Mouse (Mus musculus): ENCODE measurements around the gene Tepsin. TPM values are rescaled to one million over a fixed set of nuclear protein-coding genes. Genes with fewer than 3 reads are reported as not detected.

The Tepsin gene
- polyA plus RNA-seq, 1 experiment from 2014 or later, result 11.3 TPM

- H3K4me1 ChIP-seq, result 0 out of 2 replicates have a peak, but pooled peaks cover 3% of the 10 kb centered on the region
- no peak overlapping the region for H3K27ac ChIP-seq
- no peak overlapping the region for H3K9ac ChIP-seq
- ATAC-seq, result no peak
- no peak overlapping the region for H3K4me3 ChIP-seq
- H3K27me3 ChIP-seq (replicated peaks), result no peaks in the 10 kb centered on the region
- no peaks in the 10 kb centered on the region for H3K9me3 ChIP-seq (replicated peaks)
- 82% methylated on average over 7 of the region's 7 CpGs for WGBS (ENCODE audit: insufficient replicate concordance)
- no peak overlapping the region for H3K4me2 ChIP-seq
- peaks cover 95% of the 10 kb centered on the region for H3K36me3 ChIP-seq
Observed at GRCm38 (mm10) chr11:120129281-120129680, 30.8 kb upstream of the Tepsin start.

GRCm38 (mm10) chr11:120126845-120127244 lies 28.3 kb upstream of the Tepsin start:
- H3K4me1 ChIP-seq, result no peaks in the 10 kb centered on the region
- H3K4me3 ChIP-seq, result no peak overlapping the region
- H3K36me3 ChIP-seq, result peaks cover 96% of the 10 kb centered on the region
- 65% methylated on average over 2 of the region's 2 CpGs for WGBS (ENCODE audit: insufficient replicate concordance)
- H3K9ac ChIP-seq, result no peak overlapping the region
- H3K27me3 ChIP-seq (replicated peaks), result no peaks in the 10 kb centered on the region
- H3K27ac ChIP-seq, result no peak overlapping the region
- H3K4me2 ChIP-seq, result no peak overlapping the region
- ATAC-seq, result no peak
- H3K9me3 ChIP-seq (replicated peaks), result no peaks in the 10 kb centered on the region

GRCm38 (mm10) chr11:120122126-120122525 lies 23.6 kb upstream of the Tepsin start:
- Histone ChIP-seq H3K4me2 (no peak overlapping the region), H3K9me3 (replicated peaks) (no peaks in the 10 kb centered on the region), H3K27ac (no peak overlapping the region), H3K4me1 (peaks cover 7% of the 10 kb centered on the region), H3K36me3 (peaks cover 97% of the 10 kb centered on the region), H3K27me3 (replicated peaks) (no peaks in the 10 kb centered on the region), H3K4me3 (no peak overlapping the region), H3K9ac (no peak overlapping the region)
- whole genome bisulfite sequencing (ENCODE audit: insufficient replicate concordance), result 85% methylated on average over 12 of the region's 12 CpGs
- no peak for ATAC-seq

GRCm38 (mm10) chr11:120120642-120121420 lies 22.3 kb upstream of the Tepsin start:
- no peak for ATAC-seq
- H3K4me1 ChIP-seq, result peaks cover 7% of the 10 kb centered on the region
- WGBS (ENCODE audit: insufficient replicate concordance), result 79% methylated on average over 17 of the region's 17 CpGs
- H3K27me3 ChIP-seq (replicated peaks), result no peaks in the 10 kb centered on the region
- H3K9me3 ChIP-seq (replicated peaks), result no peaks in the 10 kb centered on the region
- no peak overlapping the region for H3K4me3 ChIP-seq
- H3K27ac ChIP-seq, result no peak overlapping the region
- peaks cover 98% of the 10 kb centered on the region for H3K36me3 ChIP-seq
- no peak overlapping the region for H3K4me2 ChIP-seq
- H3K9ac ChIP-seq, result no peak overlapping the region

- Histone ChIP-seq H3K4me2 (no peak overlapping the region), H3K9ac (no peak overlapping the region), H3K9me3 (replicated peaks) (no peaks in the 10 kb centered on the region), H3K27ac (no peak overlapping the region), H3K4me3 (no peak overlapping the region), H3K4me1 (peaks cover 7% of the 10 kb centered on the region), H3K27me3 (replicated peaks) (no peaks in the 10 kb centered on the region), H3K36me3 (peaks cover 99% of the 10 kb centered on the region)
- 89% methylated on average over 10 of the region's 10 CpGs for WGBS (ENCODE audit: insufficient replicate concordance)
- ATAC-seq, result no peak
Observed at GRCm38 (mm10) chr11:120119936-120120541, 21.5 kb upstream of the Tepsin start.

GRCm38 (mm10) chr11:120119108-120119507 lies 20.6 kb upstream of the Tepsin start:
- no peak overlapping the region for H3K4me3 ChIP-seq
- H3K4me2 ChIP-seq, result no peak overlapping the region
- peaks cover 7% of the 10 kb centered on the region for H3K4me1 ChIP-seq
- no peak for ATAC-seq
- WGBS (ENCODE audit: insufficient replicate concordance), result 83% methylated on average over 7 of the region's 7 CpGs
- H3K27ac ChIP-seq, result no peak overlapping the region
- peaks cover 99% of the 10 kb centered on the region for H3K36me3 ChIP-seq
- H3K27me3 ChIP-seq (replicated peaks), result no peaks in the 10 kb centered on the region
- no peaks in the 10 kb centered on the region for H3K9me3 ChIP-seq (replicated peaks)
- no peak overlapping the region for H3K9ac ChIP-seq

GRCm38 (mm10) chr11:120117626-120118025 lies 19.1 kb upstream of the Tepsin start:
- H3K36me3 ChIP-seq, result peaks cover 99% of the 10 kb centered on the region
- H3K9ac ChIP-seq, result no peak overlapping the region
- peaks cover 7% of the 10 kb centered on the region for H3K4me1 ChIP-seq
- H3K27me3 ChIP-seq (replicated peaks), result no peaks in the 10 kb centered on the region
- no peak overlapping the region for H3K27ac ChIP-seq
- no peaks in the 10 kb centered on the region for H3K9me3 ChIP-seq (replicated peaks)
- H3K4me3 ChIP-seq, result no peak overlapping the region
- no peak overlapping the region for H3K4me2 ChIP-seq
- 83% methylated on average over 2 of the region's 2 CpGs for WGBS (ENCODE audit: insufficient replicate concordance)
- ATAC-seq, result no peak

GRCm38 (mm10) chr11:120114488-120115215 lies 16.1 kb upstream of the Tepsin start:
- Histone ChIP-seq H3K4me1 (peaks cover 4% of the 10 kb centered on the region), H3K4me2 (no peak overlapping the region), H3K36me3 (peaks cover 90% of the 10 kb centered on the region), H3K27ac (no peak overlapping the region), H3K4me3 (no peak overlapping the region), H3K9ac (no peak overlapping the region), H3K9me3 (replicated peaks) (no peaks in the 10 kb centered on the region), H3K27me3 (replicated peaks) (no peaks in the 10 kb centered on the region)
- 86% methylated on average over 21 of the region's 21 CpGs for WGBS (ENCODE audit: insufficient replicate concordance)
- ATAC-seq, result no peak

GRCm38 (mm10) chr11:120112136-120112535 lies 13.6 kb upstream of the Tepsin start:
- no peaks in the 10 kb centered on the region for H3K4me1 ChIP-seq
- no peak for ATAC-seq
- no peak overlapping the region for H3K27ac ChIP-seq
- no peaks in the 10 kb centered on the region for H3K27me3 ChIP-seq (replicated peaks)
- peaks cover 90% of the 10 kb centered on the region for H3K36me3 ChIP-seq
- no peak overlapping the region for H3K4me3 ChIP-seq
- WGBS (ENCODE audit: insufficient replicate concordance), result 79% methylated on average over 4 of the region's 4 CpGs
- no peak overlapping the region for H3K9ac ChIP-seq
- no peaks in the 10 kb centered on the region for H3K9me3 ChIP-seq (replicated peaks)
- H3K4me2 ChIP-seq, result no peak overlapping the region

GRCm38 (mm10) chr11:120111033-120111432 lies 12.5 kb upstream of the Tepsin start:
- WGBS (ENCODE audit: insufficient replicate concordance), result 12% methylated on average over 2 of the region's 2 CpGs
- Histone ChIP-seq H3K4me2 (no peak overlapping the region), H3K9ac (no peak overlapping the region), H3K27ac (no peak overlapping the region), H3K4me3 (no peak overlapping the region), H3K9me3 (replicated peaks) (no peaks in the 10 kb centered on the region), H3K4me1 (no peaks in the 10 kb centered on the region), H3K27me3 (replicated peaks) (no peaks in the 10 kb centered on the region), H3K36me3 (peaks cover 90% of the 10 kb centered on the region)
- ATAC-seq, result no peak

- no peak for ATAC-seq
- H3K9me3 ChIP-seq (replicated peaks), result no peaks in the 10 kb centered on the region
- no peaks in the 10 kb centered on the region for H3K27me3 ChIP-seq (replicated peaks)
- no peak overlapping the region for H3K27ac ChIP-seq
- no peak overlapping the region for H3K9ac ChIP-seq
- 74% methylated on average over 7 of the region's 7 CpGs for WGBS (ENCODE audit: insufficient replicate concordance)
- H3K4me2 ChIP-seq, result no peak overlapping the region
- no peak overlapping the region for H3K4me3 ChIP-seq
- H3K36me3 ChIP-seq, result peaks cover 90% of the 10 kb centered on the region
- H3K4me1 ChIP-seq, result no peaks in the 10 kb centered on the region
Observed at GRCm38 (mm10) chr11:120110554-120110953, 12.0 kb upstream of the Tepsin start.

- no peak for ATAC-seq
- Histone ChIP-seq H3K9ac (no peak overlapping the region), H3K27me3 (replicated peaks) (no peaks in the 10 kb centered on the region), H3K4me1 (no peaks in the 10 kb centered on the region), H3K36me3 (peaks cover 90% of the 10 kb centered on the region), H3K27ac (no peak overlapping the region), H3K9me3 (replicated peaks) (no peaks in the 10 kb centered on the region), H3K4me2 (no peak overlapping the region), H3K4me3 (no peak overlapping the region)
- WGBS (ENCODE audit: insufficient replicate concordance), result 83% methylated on average over 14 of the region's 14 CpGs
Observed at GRCm38 (mm10) chr11:120109558-120110210, 11.2 kb upstream of the Tepsin start.

Data from liver, embryonic 12.5 days (tissue).